Mouse (Mus musculus): Measurements from ENCODE around the gene Vmn1r169. TPM values are rescaled to one million over a fixed set of nuclear protein-coding genes. Genes with fewer than 3 reads are reported as not detected.
"Not testable (repeated sequence)": the region's sequence is repeated elsewhere in the genome, so short reads cannot be mapped to it uniquely, and the experiment has no call there.

Gene Vmn1r169
- not detected in 2 replicates for total RNA-seq (2017)

- not testable (repeated sequence) for ATAC-seq (ENCODE audit: extremely low read depth, insufficient number of reproducible peaks, low FRiP score, poor library complexity, severe bottlenecking)
Measured at GRCm38 (mm10) chr7:23575226-23575625, at the start of gene Vmn1r169. Vmn1r169 (plus strand) TSS chr7:23575526.

GRCm38 (mm10) chr7:23539432-23539831 lies 35.9 kb upstream of the Vmn1r169 start, which contains the start of gene Vmn1r168:
Vmn1r168 (plus strand) TSS chr7:23539732.
- ATAC-seq (ENCODE audit: extremely low read depth, insufficient number of reproducible peaks, low FRiP score, poor library complexity, severe bottlenecking), result not testable (repeated sequence)

GRCm38 (mm10) chr7:23605875-23606274 lies 30.5 kb downstream of the Vmn1r169 start, which contains the start of gene Vmn1r170:
Vmn1r170 (plus strand) TSS chr7:23606175.
- not testable (repeated sequence) for ATAC-seq (ENCODE audit: extremely low read depth, insufficient number of reproducible peaks, low FRiP score, poor library complexity, severe bottlenecking)

Other genes with a start within 250 kb of the Vmn1r169 start
- gene Nlrp5, start 189.6 kb upstream of the Vmn1r169 start, total RNA-seq (2017), result 0.12 TPM in 1 of 2 replicates, not detected in the other
- gene Vmn1r167, start 68.3 kb upstream of the Vmn1r169 start, total RNA-seq (2017), result not detected in 2 replicates
- not detected in 2 replicates for gene Vmn1r168, start 35.8 kb upstream of the Vmn1r169 start, total RNA-seq (2017)
- gene Vmn1r170, start 30.6 kb downstream of the Vmn1r169 start, total RNA-seq (2017), result not detected in 2 replicates
- gene Vmn1r171, start 55.2 kb downstream of the Vmn1r169 start, total RNA-seq (2017), result 0.12 TPM in 1 of 2 replicates, not detected in the other
- 0.12 TPM in 1 of 2 replicates, not detected in the other for gene Vmn1r172, start 82.8 kb downstream of the Vmn1r169 start, total RNA-seq (2017)
- gene Vmn1r173, start 125.2 kb downstream of the Vmn1r169 start, total RNA-seq (2017), result not detected in 2 replicates
- 0.12 and 0.23 TPM in 2 replicates for gene Vmn1r174, start 176.7 kb downstream of the Vmn1r169 start, total RNA-seq (2017)
- gene Vmn1r175, start 235.1 kb downstream of the Vmn1r169 start, total RNA-seq (2017), result not detected in 2 replicates